Mouse (Mus musculus): ENCODE measurements around the gene Arhgap32.
"Not testable (repeated sequence)": the region's sequence is repeated elsewhere in the genome, so short reads cannot be mapped to it uniquely, and the experiment has no call there.

Arhgap32 gene

GRCm38 (mm10) chr9:32115786-32116185, at the start of gene Arhgap32:
Gene Arhgap32 (plus strand): TSS chr9:32116136.
- no peak for DNase-seq (ENCODE audit: low read depth, low spot score)

GRCm38 (mm10) chr9:32072778-32073177, 43.2 kb upstream of the Arhgap32 start:
- no peak for DNase-seq (ENCODE audit: low read depth, low spot score)

- no peak for DNase-seq (ENCODE audit: low read depth, low spot score)
Measured at GRCm38 (mm10) chr9:32088106-32088776, 27.7 kb upstream of the Arhgap32 start.

GRCm38 (mm10) chr9:32088882-32089281, 27.1 kb upstream of the Arhgap32 start:
- DNase-seq (ENCODE audit: low read depth, low spot score), result peak; percentile 45

- no peak for DNase-seq (ENCODE audit: low read depth, low spot score)
Measured at GRCm38 (mm10) chr9:32093456-32093855, 22.5 kb upstream of the Arhgap32 start.

- DNase-seq (ENCODE audit: low read depth, low spot score), result peak; percentile 45
Measured at GRCm38 (mm10) chr9:32094351-32095120, 21.4 kb upstream of the Arhgap32 start.

- peak; percentile 98 for DNase-seq (ENCODE audit: low read depth, low spot score)
Measured at GRCm38 (mm10) chr9:32095511-32095910, 20.4 kb upstream of the Arhgap32 start.

GRCm38 (mm10) chr9:32096541-32096940, 19.4 kb upstream of the Arhgap32 start:
- DNase-seq (ENCODE audit: low read depth, low spot score), result peak; percentile 28

GRCm38 (mm10) chr9:32097123-32097522, 18.8 kb upstream of the Arhgap32 start:
- DNase-seq (ENCODE audit: low read depth, low spot score), result no peak

- no peak for DNase-seq (ENCODE audit: low read depth, low spot score)
Measured at GRCm38 (mm10) chr9:32098425-32099155, 17.3 kb upstream of the Arhgap32 start.

GRCm38 (mm10) chr9:32100561-32100960, 15.4 kb upstream of the Arhgap32 start:
- no peak for DNase-seq (ENCODE audit: low read depth, low spot score)

- DNase-seq (ENCODE audit: low read depth, low spot score), result no peak
Measured at GRCm38 (mm10) chr9:32101488-32101887, 14.4 kb upstream of the Arhgap32 start.

- no peak for DNase-seq (ENCODE audit: low read depth, low spot score)
Measured at GRCm38 (mm10) chr9:32104670-32105069, 11.3 kb upstream of the Arhgap32 start.

- DNase-seq (ENCODE audit: low read depth, low spot score), result no peak
Measured at GRCm38 (mm10) chr9:32110376-32110775, 5.6 kb upstream of the Arhgap32 start.

GRCm38 (mm10) chr9:32116272-32116671, 336 bp downstream of the Arhgap32 start:
- no peak for DNase-seq (ENCODE audit: low read depth, low spot score)

GRCm38 (mm10) chr9:32117876-32118275, 1.9 kb downstream of the Arhgap32 start:
- DNase-seq (ENCODE audit: low read depth, low spot score), result no peak

- DNase-seq (ENCODE audit: low read depth, low spot score), result no peak
Measured at GRCm38 (mm10) chr9:32118433-32118832, 2.5 kb downstream of the Arhgap32 start.

GRCm38 (mm10) chr9:32119586-32119985, 3.6 kb downstream of the Arhgap32 start:
- DNase-seq (ENCODE audit: low read depth, low spot score), result no peak

- no peak for DNase-seq (ENCODE audit: low read depth, low spot score)
Measured at GRCm38 (mm10) chr9:32120162-32120561, 4.2 kb downstream of the Arhgap32 start.

GRCm38 (mm10) chr9:32121271-32121670, 5.3 kb downstream of the Arhgap32 start:
- not testable (repeated sequence) for DNase-seq (ENCODE audit: low read depth, low spot score)

GRCm38 (mm10) chr9:32136195-32136594, 20.3 kb downstream of the Arhgap32 start:
- peak; percentile 70 for DNase-seq (ENCODE audit: low read depth, low spot score)

- peak; percentile 47 for DNase-seq (ENCODE audit: low read depth, low spot score)
Measured at GRCm38 (mm10) chr9:32136680-32137295, 20.9 kb downstream of the Arhgap32 start.

All from R1 (cell line).